12 mouse cellular contexts compared by ENCODE assay signal in genomic region chr6:136806819-136807218, GRCm38 (mm10). TPM values are rescaled to one million over a fixed set of nuclear protein-coding genes. Genes with fewer than 3 reads are reported as not detected.
DNase-seq lines count a peak whose midpoint lies in the region; ATAC-seq and TF ChIP-seq lines count a peak whose summit lies in the region.
"Had no signal": no experiment of that assay in that cellular context is flagged by ENCODE, and none has a peak within 500 bp of the region (broad histone marks: within the 10 kb centered on the region; RNA-seq: fewer than 3 reads in every experiment).

No protein-coding gene starts in this region.

- intact Hi-C loops in heart, postnatal 36 days (cut with DNase I): no loop called here

- peaks cover 12% of the 10 kb centered on the region for H3K4me1 ChIP-seq in heart, embryonic 11.5 days (ENCODE audit: control insufficient read depth, insufficient read depth, low read length)
- peaks cover 4 to 13% of the 10 kb centered on the region in 2 experiments; a peak in 2 of 4 replicates for H3K4me1 ChIP-seq in ES-E14 (ENCODE audit: control insufficient read depth in 2 of 2, insufficient read depth in 2 of 2, low read length in 2 of 2, poor library complexity in 1 of 2)
- peaks cover 17% of the 10 kb centered on the region; the same call in 1 of the 2 replicates for H3K4me1 ChIP-seq in intestine, postnatal 0 days (replicated peaks; ENCODE audit: control insufficient read depth, insufficient read depth, low read length)
- H3K4me1 ChIP-seq in lung, embryonic 14.5 days (ENCODE audit: insufficient read depth): peaks cover 15% of the 10 kb centered on the region

- 0 out of 2 replicates have a peak overlapping the region, but pooled peaks have one; percentile 28 for H3K9ac ChIP-seq in heart, embryonic 11.5 days (ENCODE audit: low read depth, low read length)
- H3K9ac ChIP-seq in ES-E14 (ENCODE audit: insufficient read depth, low read depth, low read length, poor library complexity, severe bottlenecking): peak overlapping the region; percentile 78; the same call in 1 of the 2 replicates
- H3K9ac ChIP-seq in intestine, postnatal 0 days (ENCODE audit: low read depth, low read length): no peak overlapping the region
- no peak overlapping the region; the same call in 1 of the 2 replicates for H3K9ac ChIP-seq in lung, embryonic 14.5 days

- no peak overlapping the region for H3K4me3 ChIP-seq in heart, embryonic 11.5 days (ENCODE audit: low read depth, low read length)
- no peak overlapping the region; a peak in 1 of 4 replicates for H3K4me3 ChIP-seq in ES-E14 (ENCODE audit: insufficient read depth in 1 of 2, low read depth in 1 of 2, low read length in 2 of 2, poor library complexity in 1 of 2, severe bottlenecking in 1 of 2)
- H3K4me3 ChIP-seq in intestine, postnatal 0 days (ENCODE audit: low read depth, low read length): no peak overlapping the region
- peak overlapping the region; percentile 83; the same call in 1 of the 2 replicates for H3K4me3 ChIP-seq in lung, embryonic 14.5 days (ENCODE audit: low read depth, low read length)
- H3K4me3 ChIP-seq: left cerebral cortex, adult 2 months had no signal

- in situ Hi-C loops in ES-E14 (cut with MboI; ENCODE audit: low sequenced_read_pairs in 2 of 2, unreplicated experiment in 2 of 2): no loop called here

- H3K4me2 ChIP-seq in heart, embryonic 11.5 days: peak overlapping the region; percentile 69
- peak overlapping the region; percentile 94 for H3K4me2 ChIP-seq in intestine, postnatal 0 days (replicated peaks; ENCODE audit: low read depth)
- peak overlapping the region; percentile 95 for H3K4me2 ChIP-seq in lung, embryonic 14.5 days

- H3K36me3 ChIP-seq in heart, embryonic 11.5 days (ENCODE audit: control insufficient read depth, insufficient read depth, low read length): no peaks in the 10 kb centered on the region
- peaks cover 7% of the 10 kb centered on the region; the same call in 1 of the 2 replicates for H3K36me3 ChIP-seq in ES-E14 (ENCODE audit: control insufficient read depth, insufficient read depth, low read length, poor library complexity, severe bottlenecking)
- no peaks in the 10 kb centered on the region for H3K36me3 ChIP-seq in intestine, postnatal 0 days (ENCODE audit: control insufficient read depth, insufficient read depth)
- H3K36me3 ChIP-seq in lung, embryonic 14.5 days (ENCODE audit: insufficient read depth): peaks cover 4% of the 10 kb centered on the region; the same call in 1 of the 2 replicates

- ATAC-seq in heart, embryonic 11.5 days (replicated peaks; ENCODE audit: insufficient number of reproducible peaks, low FRiP score, low TSS enrichment): no peak
- ATAC-seq in intestine, postnatal 0 days: no peak
- ATAC-seq in lung, embryonic 14.5 days (ENCODE audit: insufficient read depth): no peak
- no peak for ATAC-seq in megakaryocyte-erythroid progenitor cell, adult 5-6 weeks (replicated peaks; ENCODE audit: low FRiP score, low TSS enrichment, poor library complexity, severe bottlenecking)

- 64% methylated on average over 5 of the region's 5 CpGs for WGBS in heart, embryonic 11.5 days (ENCODE audit: insufficient replicate concordance)
- WGBS in intestine, postnatal 0 days: 38% methylated on average over 5 of the region's 5 CpGs
- WGBS in lung, embryonic 14.5 days: 49% methylated on average over 5 of the region's 5 CpGs

- no peaks in the 10 kb centered on the region for H3K9me3 ChIP-seq in heart, embryonic 11.5 days (replicated peaks; ENCODE audit: control insufficient read depth, low read length)
- H3K9me3 ChIP-seq in ES-E14 (ENCODE audit: control insufficient read depth, insufficient read depth, low read depth, low read length): no peaks in the 10 kb centered on the region
- H3K9me3 ChIP-seq in intestine, postnatal 0 days (ENCODE audit: control insufficient read depth): no peaks in the 10 kb centered on the region
- no peaks in the 10 kb centered on the region for H3K9me3 ChIP-seq in lung, embryonic 14.5 days (ENCODE audit: low read depth, low read length)

- no peak for DNase-seq in heart, postnatal 36 days
- DNase-seq in ES-E14 (ENCODE audit: low read depth, low spot score): no peak
- peak; percentile 67 for DNase-seq in lung, embryonic 14.5 days
- no peak for DNase-seq in urinary bladder, adult 18-20 months (ENCODE audit: low spot score in 2 of 2)
- no peak for DNase-seq in urinary bladder, postnatal 14 days (ENCODE audit: low spot score)
- DNase-seq: gastrocnemius, postnatal 25 days; kidney, adult 11 months; thymus, adult 18-20 months had no signal

- no peaks in the 10 kb centered on the region for H3K27me3 ChIP-seq in heart, embryonic 11.5 days (ENCODE audit: control insufficient read depth, insufficient read depth, low read length)
- H3K27me3 ChIP-seq in intestine, postnatal 0 days (replicated peaks; ENCODE audit: control insufficient read depth, insufficient read depth, low read length): no peaks in the 10 kb centered on the region
- no peaks in the 10 kb centered on the region for H3K27me3 ChIP-seq in lung, embryonic 14.5 days (ENCODE audit: insufficient read depth, low read length)

- no peak overlapping the region for H3K27ac ChIP-seq in heart, embryonic 11.5 days (ENCODE audit: low read depth, low read length)
- no peak overlapping the region; the same call in 1 of the 2 replicates for H3K27ac ChIP-seq in ES-E14 (ENCODE audit: insufficient read depth, low read depth, low read length, poor library complexity, severe bottlenecking)
- H3K27ac ChIP-seq in intestine, postnatal 0 days (ENCODE audit: low read depth, low read length): peak overlapping the region; percentile 70
- peak overlapping the region; percentile 87 for H3K27ac ChIP-seq in lung, embryonic 14.5 days (ENCODE audit: low read depth)
- H3K27ac ChIP-seq: left cerebral cortex, adult 2 months had no signal

- no peak for TF ChIP-seq CTCF in intestine, postnatal 0 days (IDR thresholded peaks at IDR 0.05; ENCODE audit: low read depth)
- TF ChIP-seq CTCF in lung, embryonic 14.5 days (IDR thresholded peaks at IDR 0.05; ENCODE audit: low read depth): no peak

TF ChIP-seq in ES-E14, 5 proteins besides CTCF, POLR2A, EP300 and RAD21:
- TF ChIP-seq ZNF384 (IDR thresholded peaks at IDR 0.05; ENCODE audit: low read depth, low read length) (no peak), MAFK (IDR thresholded peaks at IDR 0.05; ENCODE audit: insufficient read depth, low read depth, low read length) (no peak), ZC3H11A (IDR thresholded peaks at IDR 0.05; ENCODE audit: borderline replicate concordance, low read depth, low read length) (no peak), CHD2 (IDR thresholded peaks at IDR 0.05; ENCODE audit: low read depth, low read length) (no peak), HCFC1 (IDR thresholded peaks at IDR 0.05; ENCODE audit: borderline replicate concordance, insufficient read depth, low read length) (no peak)

RNA-seq across cellular contexts. Expression of gene H2afj, which starts 1.2 kb away (rescaled TPM):
- polyA plus RNA-seq in heart, embryonic 11.5 days (2014; fragmentation: Nextera tagmentation; extraction: Ambion mirVana): 81.7 and 91.1 TPM in 2 replicates
- 10 to 100 TPM; 29.9 to 30.9 TPM for total RNA-seq in heart, postnatal 36 days (2021)
- 185 and 274 TPM in 2 replicates for total RNA-seq in ES-E14 (2012; rRNA removed)
- polyA plus RNA-seq in intestine, postnatal 0 days (2015; fragmentation: Nextera tagmentation; extraction: Ambion mirVana): 231 and 241 TPM in 2 replicates
- 106 and 108 TPM in 2 replicates for polyA plus RNA-seq in lung, embryonic 14.5 days (2014; fragmentation: Nextera tagmentation; extraction: Ambion mirVana)
- total RNA-seq in megakaryocyte-erythroid progenitor cell, adult 5-6 weeks (2014; fragmentation: Nextera tagmentation): 38.7 and 39.4 TPM in 2 replicates
- total RNA-seq in megakaryocyte-erythroid progenitor cell, adult 5-6 weeks (2017): 43.2 and 73.2 TPM in 2 replicates

RNA-seq across cellular contexts. Expression of gene Hist4h4, which starts 2.6 kb away (rescaled TPM):
- 0.17 and 0.51 TPM in 2 replicates for polyA plus RNA-seq in heart, embryonic 11.5 days (2014; fragmentation: Nextera tagmentation; extraction: Ambion mirVana)
- 1 to 10 TPM; 8.2 to 8.5 TPM for total RNA-seq in heart, postnatal 36 days (2021)
- total RNA-seq in ES-E14 (2012; rRNA removed): 70.5 and 110 TPM in 2 replicates
- polyA plus RNA-seq in intestine, postnatal 0 days (2015; fragmentation: Nextera tagmentation; extraction: Ambion mirVana): 0.46 and 0.76 TPM in 2 replicates
- polyA plus RNA-seq in lung, embryonic 14.5 days (2014; fragmentation: Nextera tagmentation; extraction: Ambion mirVana): 1.7 and 2.1 TPM in 2 replicates
- 28.8 and 33.6 TPM in 2 replicates for total RNA-seq in megakaryocyte-erythroid progenitor cell, adult 5-6 weeks (2014; fragmentation: Nextera tagmentation)
- total RNA-seq in megakaryocyte-erythroid progenitor cell, adult 5-6 weeks (2017): 19.2 and 39.0 TPM in 2 replicates

RNA-seq across cellular contexts. Expression of gene BC049715, which starts 20.6 kb away (rescaled TPM):
- polyA plus RNA-seq in heart, embryonic 11.5 days (2014; fragmentation: Nextera tagmentation; extraction: Ambion mirVana): 1.6 and 2.1 TPM in 2 replicates
- total RNA-seq in heart, postnatal 36 days (2021): under 1 TPM; 0.27 to 0.36 TPM
- 0.90 and 1.2 TPM in 2 replicates for total RNA-seq in ES-E14 (2012; rRNA removed)
- 0.47 and 1.8 TPM in 2 replicates for polyA plus RNA-seq in intestine, postnatal 0 days (2015; fragmentation: Nextera tagmentation; extraction: Ambion mirVana)
- 1.5 and 1.9 TPM in 2 replicates for polyA plus RNA-seq in lung, embryonic 14.5 days (2014; fragmentation: Nextera tagmentation; extraction: Ambion mirVana)
- total RNA-seq in megakaryocyte-erythroid progenitor cell, adult 5-6 weeks (2014; fragmentation: Nextera tagmentation): 0.96 and 1.2 TPM in 2 replicates
- 1.0 and 2.5 TPM in 2 replicates for total RNA-seq in megakaryocyte-erythroid progenitor cell, adult 5-6 weeks (2017)
- total RNA-seq: gastrocnemius, postnatal 25 days had no signal

RNA-seq across cellular contexts. Expression of gene Wbp11, which starts 21.2 kb away (rescaled TPM):
- polyA plus RNA-seq in heart, embryonic 11.5 days (2014; fragmentation: Nextera tagmentation; extraction: Ambion mirVana): 93.5 and 107 TPM in 2 replicates
- 10 to 100 TPM; 63.3 to 64.1 TPM for total RNA-seq in heart, postnatal 36 days (2021)
- 33.5 and 41.7 TPM in 2 replicates for total RNA-seq in ES-E14 (2012; rRNA removed)
- polyA plus RNA-seq in intestine, postnatal 0 days (2015; fragmentation: Nextera tagmentation; extraction: Ambion mirVana): 41.4 and 45.2 TPM in 2 replicates
- 130 and 134 TPM in 2 replicates for polyA plus RNA-seq in lung, embryonic 14.5 days (2014; fragmentation: Nextera tagmentation; extraction: Ambion mirVana)
- 122 and 137 TPM in 2 replicates for total RNA-seq in megakaryocyte-erythroid progenitor cell, adult 5-6 weeks (2014; fragmentation: Nextera tagmentation)
- total RNA-seq in megakaryocyte-erythroid progenitor cell, adult 5-6 weeks (2017): 57.0 and 70.7 TPM in 2 replicates

RNA-seq across cellular contexts. Expression of gene Gucy2c, which starts 25.3 kb away (rescaled TPM):
- polyA plus RNA-seq in heart, embryonic 11.5 days (2014; fragmentation: Nextera tagmentation; extraction: Ambion mirVana): 0.11 TPM in 1 of 2 replicates, not detected in the other
- total RNA-seq in heart, postnatal 36 days (2021): not detected
- total RNA-seq in ES-E14 (2012; rRNA removed): 0.09 and 0.11 TPM in 2 replicates
- polyA plus RNA-seq in intestine, postnatal 0 days (2015; fragmentation: Nextera tagmentation; extraction: Ambion mirVana): 78.4 and 90.9 TPM in 2 replicates
- polyA plus RNA-seq in lung, embryonic 14.5 days (2014; fragmentation: Nextera tagmentation; extraction: Ambion mirVana): 0.08 and 0.14 TPM in 2 replicates
- total RNA-seq in megakaryocyte-erythroid progenitor cell, adult 5-6 weeks (2014; fragmentation: Nextera tagmentation): not detected in 2 replicates
- not detected in 2 replicates for total RNA-seq in megakaryocyte-erythroid progenitor cell, adult 5-6 weeks (2017)
- total RNA-seq: gastrocnemius, postnatal 25 days had no signal

Comparison
In these comparisons a context has a peak if more than half of its experiments do, and no peak if none do; other contexts are left out.
1. H3K27ac ChIP-seq: peak in intestine, postnatal 0 days (single experiment) and lung, embryonic 14.5 days (single experiment); none in heart, embryonic 11.5 days (single experiment) and ES-E14 (single experiment).
2. H3K9ac ChIP-seq: peak in heart, embryonic 11.5 days (single experiment) and ES-E14 (single experiment); none in intestine, postnatal 0 days (single experiment) and lung, embryonic 14.5 days (single experiment).
3. Peak in every context shown above with its lines, with median percentiles within 50 percentile points of each other: H3K4me2 ChIP-seq.